ENCODE assay signal across 20 mouse cellular contexts in the genomic region with DNA sequence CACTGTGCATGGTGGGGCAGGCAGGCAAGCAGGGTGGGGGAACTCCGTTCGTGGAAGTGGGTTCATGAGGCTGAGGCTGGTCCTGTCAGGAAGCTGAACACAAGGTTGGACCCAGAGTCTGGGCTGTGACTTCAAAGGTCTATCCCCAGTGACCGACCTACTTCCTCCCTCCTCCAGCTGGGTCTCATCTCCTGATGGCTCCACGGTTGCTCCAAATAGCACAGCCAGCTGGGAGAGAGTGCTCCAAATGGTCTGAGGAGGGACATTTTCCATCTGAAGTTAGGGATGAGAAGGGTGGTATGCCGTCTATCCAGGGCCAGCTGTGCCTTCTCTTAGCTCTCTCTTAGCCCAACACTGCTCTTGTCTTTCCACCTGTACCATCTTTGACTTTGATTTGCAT. TPM values are rescaled to one million over a fixed set of nuclear protein-coding genes. Genes with fewer than 3 reads are reported as not detected.
DNase-seq lines count a peak whose midpoint lies in the region; ATAC-seq lines count a peak whose summit lies in the region.
"Had no signal": no experiment of that assay in that cellular context is flagged by ENCODE, and none has a peak within 500 bp of the region (broad histone marks: within the 10 kb centered on the region; RNA-seq: fewer than 3 reads in every experiment).

No protein-coding gene starts in this region.

- peak; percentile 35 for DNase-seq in heart, adult 8-10 months (ENCODE audit: low spot score)
- peak; percentile 35 for DNase-seq in brain, adult 2 months (ENCODE audit: low read depth, low spot score)
- peak; percentile 23 to 34 for DNase-seq in kidney, postnatal 36 days
- DNase-seq in lung, postnatal 36 days: peak; percentile 83
- no peak for DNase-seq in thymus, adult 18-20 months
- DNase-seq: cerebellum, postnatal 25 days; layer of hippocampus, postnatal 36 days; left cerebral cortex, postnatal 4 days; thymus, postnatal 14 days had no signal

- 0 out of 2 replicates have a peak, but pooled peaks cover 6% of the 10 kb centered on the region for H3K9me3 ChIP-seq in heart, embryonic 12.5 days (replicated peaks)
- no peaks in the 10 kb centered on the region for H3K9me3 ChIP-seq in hindbrain, embryonic 12.5 days (replicated peaks)
- H3K9me3 ChIP-seq: embryonic facial prominence, embryonic 10.5 days; forebrain, embryonic 15.5 days; heart, embryonic 13.5 days had no signal

- no peak overlapping the region for H3K27ac ChIP-seq in heart, embryonic 12.5 days (ENCODE audit: poor library complexity, severe bottlenecking)
- H3K27ac ChIP-seq in hindbrain, embryonic 12.5 days: no peak overlapping the region
- H3K27ac ChIP-seq: embryonic facial prominence, embryonic 10.5 days; forebrain, embryonic 15.5 days; heart, embryonic 13.5 days; hindbrain, embryonic 14.5 days; neural tube, embryonic 12.5 days had no signal

- no peak for ATAC-seq in heart, embryonic 12.5 days (ENCODE audit: insufficient number of reproducible peaks, low FRiP score)
- ATAC-seq in hindbrain, embryonic 12.5 days (ENCODE audit: low FRiP score): no peak
- no peak for ATAC-seq in activated CD4-positive, CD25-positive, alpha-beta regulatory T cell, adult 4 months
- ATAC-seq: forebrain, embryonic 15.5 days had no signal

- no peak overlapping the region for H3K4me3 ChIP-seq in heart, embryonic 12.5 days
- no peak overlapping the region for H3K4me3 ChIP-seq in hindbrain, embryonic 12.5 days
- H3K4me3 ChIP-seq: embryonic facial prominence, embryonic 10.5 days; erythroblast, embryonic 14.5 days; forebrain, embryonic 15.5 days; heart, embryonic 13.5 days; neural tube, embryonic 12.5 days had no signal

- H3K36me3 ChIP-seq in heart, embryonic 12.5 days: no peaks in the 10 kb centered on the region
- no peaks in the 10 kb centered on the region for H3K36me3 ChIP-seq in hindbrain, embryonic 12.5 days
- H3K36me3 ChIP-seq: embryonic facial prominence, embryonic 10.5 days; forebrain, embryonic 15.5 days; heart, embryonic 13.5 days; neural tube, embryonic 12.5 days had no signal

- WGBS in heart, embryonic 12.5 days: 63% methylated on average over 5 of the region's 5 CpGs
- 80% methylated on average over 5 of the region's 5 CpGs for WGBS in hindbrain, embryonic 12.5 days

- no peak overlapping the region for H3K4me2 ChIP-seq in heart, embryonic 12.5 days
- no peak overlapping the region for H3K4me2 ChIP-seq in hindbrain, embryonic 12.5 days (replicated peaks)
- H3K4me2 ChIP-seq: forebrain, embryonic 15.5 days; heart, embryonic 13.5 days; hindbrain, embryonic 14.5 days; liver, embryonic 11.5 days; neural tube, embryonic 12.5 days had no signal

- no peaks in the 10 kb centered on the region for H3K27me3 ChIP-seq in heart, embryonic 12.5 days (replicated peaks)
- 0 out of 2 replicates have a peak, but pooled peaks cover 3% of the 10 kb centered on the region for H3K27me3 ChIP-seq in hindbrain, embryonic 12.5 days
- H3K27me3 ChIP-seq: forebrain, embryonic 15.5 days; heart, embryonic 13.5 days; neural tube, embryonic 12.5 days had no signal

- peaks cover 10% of the 10 kb centered on the region for H3K4me1 ChIP-seq in heart, embryonic 12.5 days (replicated peaks)
- H3K4me1 ChIP-seq in hindbrain, embryonic 12.5 days: peaks cover 13% of the 10 kb centered on the region; the same call in 1 of the 2 replicates

- no peak overlapping the region for H3K9ac ChIP-seq in heart, embryonic 12.5 days
- H3K9ac ChIP-seq in hindbrain, embryonic 12.5 days: no peak overlapping the region
- H3K9ac ChIP-seq: forebrain, embryonic 15.5 days; heart, embryonic 13.5 days; hindbrain, embryonic 14.5 days; neural tube, embryonic 12.5 days had no signal

RNA-seq across cellular contexts. Expression of a gene that starts 16.8 kb away (rescaled TPM):
- 1 to 10 TPM; 5.4 to 6.7 (median 5.6) TPM for total RNA-seq in heart, adult 8-10 months (2022)
- polyA plus RNA-seq in heart, embryonic 12.5 days (2016; fragmentation: Nextera tagmentation; extraction: Ambion mirVana): 2.7 and 2.9 TPM in 2 replicates
- polyA plus RNA-seq in hindbrain, embryonic 12.5 days (2016; fragmentation: Nextera tagmentation; extraction: Ambion mirVana): 0.07 and 0.19 TPM in 2 replicates
- polyA plus RNA-seq in activated CD4-positive, CD25-positive, alpha-beta regulatory T cell, adult 4 months (2017; shearing (Covaris generic)): not detected
- total RNA-seq: megakaryocyte, adult 5-6 weeks had no signal
- polyA plus RNA-seq: erythroblast, embryonic 14.5 days; liver, embryonic 11.5 days had no signal

Comparison
In these comparisons a context has a peak if more than half of its experiments do, and no peak if none do; other contexts are left out.
1. DNase-seq: peak in heart, adult 8-10 months (single experiment), brain, adult 2 months (single experiment), kidney, postnatal 36 days (2 of 2) and lung, postnatal 36 days (single experiment); none in thymus, adult 18-20 months (0 of 2).